Mouse (Mus musculus): ENCODE results near the gene Serpina3b.

DNA sequence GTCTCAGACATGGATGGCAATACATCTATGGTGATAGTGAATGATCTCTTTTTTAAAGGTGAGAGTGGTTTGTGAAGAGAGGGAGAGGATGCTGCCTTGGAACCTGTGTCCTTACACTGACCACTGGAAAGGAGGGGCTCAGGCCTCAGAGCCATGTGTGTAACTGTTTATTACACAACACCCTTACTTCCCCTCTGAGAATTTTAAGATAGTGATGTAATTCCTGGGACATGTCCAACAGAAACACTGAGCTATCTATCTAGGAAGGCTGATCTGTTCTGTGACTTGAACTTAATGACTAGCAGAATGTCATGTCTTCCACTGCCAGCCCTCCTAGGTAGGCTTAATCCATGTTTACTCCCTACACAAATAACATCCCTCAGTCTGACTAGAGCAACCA lies 3.2 kb downstream of the Serpina3b start:
- TF ChIP-seq GATA1 (IDR thresholded peaks at IDR 0.05; ENCODE audit: borderline replicate concordance, low read length) (no peak), FLI1 (IDR thresholded peaks at IDR 0.05; ENCODE audit: low read length) (no peak)
